Mouse (Mus musculus) megakaryocyte, adult 5-6 weeks (primary cell): ENCODE data around the gene Ogdhl. TPM values are rescaled to one million over a fixed set of nuclear protein-coding genes. Genes with fewer than 3 reads are reported as not detected.

ENCODE experiments used
- ATAC-seq: 2 replicates; pipeline ENCODE4 v1.8.0; 2016; ENCODE audit warnings: mild to moderate bottlenecking, inconsistent platforms; ENCODE audit not compliant: poor library complexity, severe bottlenecking
- total RNA-seq, 2 experiments: library from RNA; stranded (forward) in 1 of 2; stranded (reverse) in 1 of 2; fragments of 153-499, 151-499 nt in 1 of 2; fragments of 221-1000, 200-1000 nt in 1 of 2; gene quantifications; 2 replicates each; pipeline versions ENCODE4 v1.2.3 to v1.2.4; 2015 to 2017

Gene Ogdhl
- total RNA-seq, 2 experiments from 2014 or later = not detected

DNA sequence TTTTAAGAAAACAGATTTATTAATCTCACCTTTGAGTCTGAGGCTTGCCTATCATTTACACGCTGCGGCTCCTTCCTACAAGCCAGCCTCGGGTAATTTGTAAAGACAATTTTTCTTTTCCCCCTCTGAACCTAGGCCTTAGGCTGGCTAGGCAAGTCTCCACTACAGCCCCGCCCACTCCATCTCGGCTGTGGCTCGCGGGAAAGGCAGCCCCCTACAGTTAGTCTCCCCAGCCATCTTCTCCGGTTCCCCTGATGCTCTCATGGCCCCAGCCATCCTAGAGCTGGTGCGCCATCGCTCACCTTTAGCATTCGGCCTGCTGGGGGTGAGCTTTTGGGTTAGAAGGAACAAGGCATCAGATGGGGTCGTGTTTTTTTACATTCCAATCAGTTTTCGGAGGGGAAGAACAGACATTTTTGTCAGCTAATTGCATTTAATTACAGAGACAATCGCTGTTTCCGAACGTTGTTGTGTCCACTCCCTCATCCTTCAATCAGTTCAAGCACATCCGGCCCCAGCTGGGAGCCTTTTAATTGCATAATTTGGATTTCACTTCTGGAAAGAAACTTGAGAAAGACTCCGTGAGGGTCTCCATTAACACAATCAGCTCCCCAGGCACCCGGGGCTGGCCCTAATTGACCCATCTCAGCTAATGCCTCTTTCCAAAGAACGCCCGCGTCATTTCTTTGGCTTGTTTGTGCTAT is 57.7 kb downstream of the Ogdhl start:
- ATAC-seq = no peak

DNA sequence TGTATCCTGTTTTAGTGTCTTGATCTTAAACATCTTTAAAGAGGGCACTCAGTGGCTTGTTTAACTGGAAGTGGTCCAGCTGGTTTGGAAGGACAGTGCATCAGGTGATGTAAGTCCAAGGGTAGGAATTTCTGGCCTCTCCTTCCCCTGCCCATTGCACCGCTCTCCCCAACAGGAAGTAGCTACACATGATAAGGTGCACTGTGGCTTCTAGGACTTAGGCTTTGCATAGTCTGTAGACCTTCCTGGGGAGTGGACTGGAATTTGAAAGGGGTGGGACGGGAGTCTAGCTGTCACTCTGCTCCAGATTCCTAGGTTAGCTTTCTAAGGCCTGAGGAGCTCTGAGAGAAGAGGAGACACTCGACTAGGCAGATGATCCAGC is 58.3 kb downstream of the Ogdhl start:
- no peak for ATAC-seq

GRCm38 (mm10) chr14:32381066-32381465 is 59.2 kb downstream of the Ogdhl start:
- ATAC-seq = no peak

DNA sequence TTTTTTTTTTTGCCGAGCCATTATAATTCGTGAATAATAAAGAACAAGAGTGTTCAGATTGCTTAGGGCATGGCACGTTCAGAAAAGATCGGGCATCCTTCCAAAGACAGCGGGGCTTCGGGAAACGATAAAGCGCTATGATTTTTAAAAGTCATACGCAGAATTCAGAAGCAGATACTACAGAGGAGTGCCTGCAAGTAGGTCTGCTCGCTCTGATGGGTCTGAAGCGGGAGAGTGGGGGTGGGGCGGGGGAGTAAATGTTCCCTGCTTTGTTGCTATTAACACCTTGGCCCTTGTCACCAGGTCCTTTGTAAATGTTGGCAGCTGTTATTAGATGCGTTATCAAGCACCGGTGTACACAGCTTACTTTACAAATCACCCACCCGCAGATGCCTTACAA is 59.8 kb downstream of the Ogdhl start:
- no peak for ATAC-seq

- ATAC-seq = no peak
These were observed 66.4 kb downstream of the Ogdhl start, which contains the start of gene 1700024G13Rik for GRCm38 (mm10) chr14:32388196-32388595. TSS of gene 1700024G13Rik (minus strand) at chr14:32388391.

Other genes with a start within 250 kb of the Ogdhl start
- 1.4 and 5.3 TPM in 2 replicates for gene Oxnad1, start 236.6 kb upstream of the Ogdhl start, total RNA-seq (2015)
- 12.9 and 20.2 TPM in 2 replicates for gene Oxnad1, start 236.6 kb upstream of the Ogdhl start, total RNA-seq (2017)
- gene Dph3, start 236.3 kb upstream of the Ogdhl start, total RNA-seq (2015) = 68.8 and 77.3 TPM in 2 replicates
- gene Dph3, start 236.3 kb upstream of the Ogdhl start, total RNA-seq (2017) = 38.8 and 40.5 TPM in 2 replicates
- gene Msmb, start 180.0 kb upstream of the Ogdhl start, total RNA-seq (2015) = not detected in 2 replicates
- not detected in 2 replicates for gene Msmb, start 180.0 kb upstream of the Ogdhl start, total RNA-seq (2017)
- gene Ncoa4, start 162.2 kb upstream of the Ogdhl start, total RNA-seq (2015) = 107 and 111 TPM in 2 replicates
- gene Ncoa4, start 162.2 kb upstream of the Ogdhl start, total RNA-seq (2017) = 93.2 and 110 TPM in 2 replicates
- gene Timm23, start 120.1 kb upstream of the Ogdhl start, total RNA-seq (2015) = 122 and 132 TPM in 2 replicates
- gene Timm23, start 120.1 kb upstream of the Ogdhl start, total RNA-seq (2017) = 88.3 and 104 TPM in 2 replicates
- gene Parg, start 120.1 kb upstream of the Ogdhl start, total RNA-seq (2015) = 34.7 and 37.1 TPM in 2 replicates
- gene Parg, start 120.1 kb upstream of the Ogdhl start, total RNA-seq (2017) = 80.2 and 97.7 TPM in 2 replicates
- not detected in 2 replicates for gene 1700024G13Rik, start 66.4 kb downstream of the Ogdhl start, total RNA-seq (2015)
- not detected in 2 replicates for gene 1700024G13Rik, start 66.4 kb downstream of the Ogdhl start, total RNA-seq (2017)
- gene Slc18a3, start 142.8 kb downstream of the Ogdhl start, total RNA-seq (2015) = not detected in 2 replicates
- not detected in 2 replicates for gene Slc18a3, start 142.8 kb downstream of the Ogdhl start, total RNA-seq (2017)
- not detected in 2 replicates for gene Chat, start 144.0 kb downstream of the Ogdhl start, total RNA-seq (2015)
- not detected in 2 replicates for gene Chat, start 144.0 kb downstream of the Ogdhl start, total RNA-seq (2017)
- gene Ercc6, start 191.5 kb downstream of the Ogdhl start, total RNA-seq (2015) = 5.9 and 7.2 TPM in 2 replicates
- 8.7 and 13.5 TPM in 2 replicates for gene Ercc6, start 191.5 kb downstream of the Ogdhl start, total RNA-seq (2017)